Mouse (Mus musculus): ENCODE results near the gene Tom1l2.

DNA sequence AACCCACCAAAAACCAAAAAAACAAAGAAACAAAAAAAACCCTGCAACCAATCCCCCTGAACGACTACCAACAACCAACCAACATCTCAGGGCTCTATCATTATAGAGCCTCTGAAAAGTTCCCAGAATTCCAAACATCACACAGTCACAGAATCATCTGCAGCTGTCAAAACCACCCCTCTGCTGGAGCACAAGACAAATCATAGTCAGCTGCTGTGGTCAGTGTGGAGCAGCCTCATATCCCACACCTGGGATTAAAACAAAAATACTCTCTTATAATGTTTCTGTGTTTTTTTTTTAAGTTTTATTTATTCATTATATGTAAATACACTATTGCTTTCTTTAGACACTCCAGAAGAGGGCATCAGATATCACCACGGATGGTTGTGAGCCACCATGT lies 102.8 kb downstream of the Tom1l2 start:
- TF ChIP-seq CTCF (IDR thresholded peaks at IDR 0.05; ENCODE audit: low read depth) (no peak), EP300 (IDR thresholded peaks at IDR 0.05; ENCODE audit: low read depth) (no peak)
